Mouse (Mus musculus) layer of hippocampus, adult 18-20 months (tissue): ENCODE data around the gene Abtb2. TPM values are rescaled to one million over a fixed set of nuclear protein-coding genes. Genes with fewer than 3 reads are reported as not detected.
"Not testable (repeated sequence)": the region's sequence is repeated elsewhere in the genome, so short reads cannot be mapped to it uniquely, and the experiment has no call there.

Source experiments
- DNase-seq, 2 experiments: peaks; one replicate each; pipeline ENCODE4 v3.0.0; 2022; ENCODE audit warnings: low spot score in 2 of 2
- long read RNA-seq: library from polyadenylated mRNA; stranded (forward); transcript quantifications from one replicate; pipeline ENCODE4 v2.0.0, GENCODE M21; 2021
- total RNA-seq, 2 experiments: library from RNA; stranded (reverse); gene quantifications; 2 replicates each; pipeline ENCODE4 v1.2.3; 2021

The Abtb2 gene
- total RNA-seq = 1 to 10 TPM; 7.8 to 8.0 TPM
- long read RNA-seq, full-length matches to known transcripts = 13 of 24 reads
- long read RNA-seq, partial matches to known transcripts = 2 of 24 reads
- long read RNA-seq, other reads (novel, unspliced or antisense) = 9 of 24 reads

GRCm38 (mm10) chr2:103565732-103566422 lies at the start of gene Abtb2:
TSS of gene Abtb2 (plus strand) at chr2:103566310.
- DNase-seq = peak; percentile 86 to 92

GRCm38 (mm10) chr2:103516472-103516871 lies 49.6 kb upstream of the Abtb2 start:
- DNase-seq = no peak

GRCm38 (mm10) chr2:103525596-103525995 lies 40.5 kb upstream of the Abtb2 start:
- no peak for DNase-seq

- DNase-seq = peak in 1 of 2 experiments; percentile 75
Observed at GRCm38 (mm10) chr2:103547132-103547531, 19.0 kb upstream of the Abtb2 start.

GRCm38 (mm10) chr2:103550301-103550700 lies 15.8 kb upstream of the Abtb2 start:
- not testable (repeated sequence) for DNase-seq

- no peak for DNase-seq
Observed at GRCm38 (mm10) chr2:103554041-103554440, 12.1 kb upstream of the Abtb2 start.

- DNase-seq = no peak
Observed at GRCm38 (mm10) chr2:103556125-103556877, 9.8 kb upstream of the Abtb2 start.

- no peak for DNase-seq
Observed at GRCm38 (mm10) chr2:103560955-103561354, 5.2 kb upstream of the Abtb2 start.

GRCm38 (mm10) chr2:103564427-103565023 lies 1.6 kb upstream of the Abtb2 start:
- no peak for DNase-seq

- DNase-seq = peak in 1 of 2 experiments; percentile 38
Observed at GRCm38 (mm10) chr2:103565171-103565591, 929 bp upstream of the Abtb2 start.

- no peak for DNase-seq
Observed at GRCm38 (mm10) chr2:103566423-103566712, 258 bp downstream of the Abtb2 start.

GRCm38 (mm10) chr2:103566713-103567521 lies 807 bp downstream of the Abtb2 start:
- DNase-seq = peak in 1 of 2 experiments; percentile 32

- DNase-seq = no peak
Observed at GRCm38 (mm10) chr2:103568161-103568560, 2.1 kb downstream of the Abtb2 start.

- no peak for DNase-seq
Observed at GRCm38 (mm10) chr2:103569716-103570115, 3.6 kb downstream of the Abtb2 start.

- no peak for DNase-seq
Observed at GRCm38 (mm10) chr2:103572354-103572753, 6.2 kb downstream of the Abtb2 start.

- no peak for DNase-seq
Observed at GRCm38 (mm10) chr2:103576371-103576770, 10.3 kb downstream of the Abtb2 start.

GRCm38 (mm10) chr2:103577752-103578662 lies 11.9 kb downstream of the Abtb2 start:
- DNase-seq = no peak

- no peak for DNase-seq
Observed at GRCm38 (mm10) chr2:103578663-103579213, 12.6 kb downstream of the Abtb2 start.

GRCm38 (mm10) chr2:103580756-103581155 lies 14.6 kb downstream of the Abtb2 start:
- no peak for DNase-seq
